Mouse (Mus musculus): ENCODE results near the gene Chpf2. TPM values are rescaled to one million over a fixed set of nuclear protein-coding genes. Genes with fewer than 3 reads are reported as not detected.

The Chpf2 gene
- polyA plus RNA-seq, 1 experiment from 2014 or later, result 23.0 TPM

GRCm38 (mm10) chr5:24575948-24576347 is 10.6 kb upstream of the Chpf2 start:
- H3K4me2 ChIP-seq, result peak overlapping the region; percentile 95
- 83% methylated on average over 1 of the region's 1 CpGs for WGBS
- no peak for ATAC-seq (replicated peaks)
- no peak overlapping the region for H3K27ac ChIP-seq
- peak overlapping the region; percentile 88; the same call in 1 of the 2 replicates for H3K4me3 ChIP-seq
- H3K9ac ChIP-seq, result 0 out of 2 replicates have a peak overlapping the region, but pooled peaks have one; percentile 60
- no peaks in the 10 kb centered on the region for H3K27me3 ChIP-seq (replicated peaks)
- peaks cover 27% of the 10 kb centered on the region for H3K36me3 ChIP-seq (replicated peaks)
- H3K9me3 ChIP-seq, result no peaks in the 10 kb centered on the region
- H3K4me1 ChIP-seq, result peaks cover 16% of the 10 kb centered on the region

DNA sequence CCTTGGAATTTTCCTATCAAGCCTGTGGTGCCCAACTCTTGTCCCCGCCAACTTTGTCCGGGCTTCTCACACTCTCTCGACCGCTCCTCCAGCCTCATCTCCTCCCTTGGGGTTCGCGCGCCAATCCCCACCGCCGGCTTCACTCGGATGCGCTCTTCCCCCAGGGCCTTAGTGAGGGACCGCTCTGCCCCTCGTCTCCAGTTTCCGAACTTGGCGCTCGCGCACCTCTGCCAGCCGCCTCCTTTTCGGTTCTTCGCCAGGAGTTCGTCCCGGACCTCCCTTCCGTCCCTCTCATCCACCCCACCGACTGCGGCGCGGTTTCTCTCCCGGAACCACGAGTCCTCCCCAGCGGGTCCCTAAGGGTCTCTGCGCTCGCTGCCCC is 9.7 kb upstream of the Chpf2 start:
- under 1% methylated on average over 32 of the region's 32 CpGs for WGBS
- Histone ChIP-seq H3K4me3 (peak overlapping the region; percentile 88), H3K27ac (peak overlapping the region; percentile 76), H3K4me1 (peaks cover 16% of the 10 kb centered on the region), H3K9ac (peak overlapping the region; percentile 60), H3K4me2 (peak overlapping the region; percentile 95), H3K27me3 (replicated peaks) (no peaks in the 10 kb centered on the region), H3K36me3 (replicated peaks) (peaks cover 19% of the 10 kb centered on the region), H3K9me3 (no peaks in the 10 kb centered on the region)
- ATAC-seq (replicated peaks), result peak; percentile 34; the same call in 1 of the 2 replicates

- Histone ChIP-seq H3K9ac (peak within 1 kb of the TSS; percentile 60), H3K4me3 (peak within 1 kb of the TSS; percentile 88), H3K27me3 (replicated peaks) (no peaks in the 10 kb centered on the region), H3K4me1 (peaks cover 16% of the 10 kb centered on the region), H3K27ac (peak within 1 kb of the TSS; percentile 76), H3K36me3 (replicated peaks) (peaks cover 13% of the 10 kb centered on the region; the same call in 1 of the 2 replicates), H3K4me2 (peak within 1 kb of the TSS; percentile 95), H3K9me3 (no peaks in the 10 kb centered on the region)
- WGBS, result under 1% methylated on average over 48 of the region's 48 CpGs
- peak; percentile 97 for ATAC-seq (replicated peaks)
Observed at GRCm38 (mm10) chr5:24577183-24577929, 9.2 kb upstream of the Chpf2 start, which contains the start of gene Abcf2. Abcf2 (minus strand) TSS chr5:24577467.

DNA sequence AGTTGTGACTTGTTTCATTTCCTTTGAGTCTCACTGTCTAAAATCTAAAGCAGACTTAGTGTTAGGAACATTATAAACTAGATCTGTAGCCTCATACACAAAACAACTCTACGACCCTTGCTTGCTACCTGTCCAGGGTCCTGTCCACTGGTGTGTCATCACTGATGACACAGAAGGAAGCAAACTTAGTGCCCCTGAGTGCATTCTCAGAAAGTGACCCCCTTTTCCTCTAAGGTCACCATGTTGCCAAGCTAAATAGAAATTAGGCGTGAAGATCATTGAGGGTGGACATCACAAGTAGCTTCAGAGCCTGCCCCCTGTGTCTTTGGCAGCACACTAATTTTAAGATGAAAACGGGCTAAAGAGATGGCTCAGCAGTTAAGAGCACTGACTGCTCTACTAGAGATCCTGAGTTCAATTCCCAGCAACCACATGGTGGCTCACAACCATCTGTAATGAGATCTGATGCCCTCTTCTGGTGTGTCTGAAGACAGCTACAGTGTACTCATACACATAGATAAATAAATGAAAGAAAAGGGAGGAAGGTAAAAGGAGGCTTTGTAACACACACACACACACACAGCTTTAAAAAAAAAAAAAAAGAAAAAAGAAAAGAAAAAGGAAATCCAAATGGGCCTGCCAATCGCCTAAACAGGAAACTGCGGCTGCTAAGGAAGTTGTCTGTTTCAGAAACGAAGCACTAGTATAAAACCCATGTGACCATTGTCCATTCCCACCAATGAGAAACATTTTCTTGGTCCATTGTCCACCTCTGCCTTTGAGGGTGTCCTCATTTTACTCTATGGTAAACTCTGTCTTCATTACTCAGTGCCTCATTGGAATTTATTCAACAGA is 8.2 kb upstream of the Chpf2 start:
- H3K27ac ChIP-seq, result peak overlapping the region; percentile 76; the same call in 1 of the 2 replicates
- no peak for ATAC-seq (replicated peaks)

DNA sequence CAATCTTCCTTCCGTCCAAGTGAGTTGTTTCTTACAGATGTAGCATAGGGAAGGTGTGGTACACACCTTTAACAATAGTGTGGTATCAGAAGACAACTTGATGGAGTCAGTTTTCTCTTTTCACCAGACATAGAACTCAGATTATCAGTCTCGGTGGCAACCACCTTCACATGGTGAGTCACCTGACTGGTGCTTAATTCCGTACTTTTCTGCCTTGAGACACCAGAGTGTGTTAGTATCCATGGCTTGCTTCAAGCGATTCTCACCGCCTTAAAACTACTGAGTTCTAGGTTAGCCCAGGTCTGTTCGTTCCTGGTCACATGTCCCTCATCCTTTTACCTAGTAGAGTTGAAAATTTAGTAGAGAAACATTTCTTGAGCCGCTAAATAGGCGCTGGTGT is 435 bp upstream of the Chpf2 start:
- ATAC-seq (replicated peaks), result peak; percentile 37; the same call in 1 of the 2 replicates
- H3K4me3 ChIP-seq, result peak overlapping the region; percentile 75
- H3K4me1 ChIP-seq, result peaks cover 27% of the 10 kb centered on the region
- peak overlapping the region; percentile 84 for H3K4me2 ChIP-seq
- H3K27ac ChIP-seq, result peak overlapping the region; percentile 77
- peak overlapping the region; percentile 76 for H3K9ac ChIP-seq
- H3K36me3 ChIP-seq (replicated peaks), result 0 out of 2 replicates have a peak, but pooled peaks cover 3% of the 10 kb centered on the region
- 9% methylated on average over 8 of the region's 8 CpGs for WGBS
- H3K27me3 ChIP-seq (replicated peaks), result no peaks in the 10 kb centered on the region
- H3K9me3 ChIP-seq, result no peaks in the 10 kb centered on the region

More for the DNA sequence above, 8.2 kb upstream of the Chpf2 start:
- WGBS, result 69% methylated on average over 6 of the region's 6 CpGs
- Histone ChIP-seq H3K4me2 (peak overlapping the region; percentile 95), H3K9me3 (no peaks in the 10 kb centered on the region), H3K27me3 (replicated peaks) (no peaks in the 10 kb centered on the region), H3K4me1 (peaks cover 16% of the 10 kb centered on the region), H3K4me3 (peak overlapping the region; percentile 88), H3K9ac (no peak overlapping the region; the same call in 1 of the 2 replicates), H3K36me3 (replicated peaks) (peaks cover 4% of the 10 kb centered on the region; the same call in 1 of the 2 replicates)

DNA sequence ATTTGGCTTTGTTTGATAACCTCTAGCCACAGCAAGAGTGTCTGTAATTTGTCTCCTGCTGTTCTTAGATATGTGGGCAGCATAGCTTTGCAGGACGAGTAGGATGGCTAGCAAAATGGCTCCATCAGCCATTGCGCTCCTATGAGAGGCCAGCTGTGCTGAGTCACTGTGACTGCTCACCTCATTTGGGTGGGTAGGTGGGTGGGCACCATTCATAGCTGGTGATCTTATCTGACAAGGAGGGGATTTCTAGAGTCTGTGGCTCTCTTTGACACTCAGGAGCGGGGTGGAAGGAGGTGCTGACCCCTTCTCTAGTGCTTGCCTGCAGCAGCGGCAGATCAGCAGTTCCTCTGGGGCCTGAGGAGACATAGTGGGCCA is 648 bp downstream of the Chpf2 start:
- Histone ChIP-seq H3K9me3 (no peaks in the 10 kb centered on the region), H3K9ac (peak overlapping the region; percentile 76), H3K4me2 (peak overlapping the region; percentile 84), H3K27ac (peak overlapping the region; percentile 77), H3K36me3 (replicated peaks) (peaks cover 5% of the 10 kb centered on the region), H3K4me3 (peak overlapping the region; percentile 75), H3K27me3 (replicated peaks) (no peaks in the 10 kb centered on the region), H3K4me1 (peaks cover 27% of the 10 kb centered on the region)
- peak; percentile 21 for ATAC-seq (replicated peaks)
- WGBS, result 21% methylated on average over 4 of the region's 4 CpGs

- no peak overlapping the region for H3K9ac ChIP-seq
- H3K4me1 ChIP-seq, result peaks cover 30% of the 10 kb centered on the region
- no peak overlapping the region for H3K4me3 ChIP-seq
- H3K9me3 ChIP-seq, result no peaks in the 10 kb centered on the region
- H3K36me3 ChIP-seq (replicated peaks), result peaks cover 28% of the 10 kb centered on the region
- WGBS, result 89% methylated on average over 20 of the region's 20 CpGs
- no peak for ATAC-seq (replicated peaks)
- H3K27ac ChIP-seq, result no peak overlapping the region
- H3K27me3 ChIP-seq (replicated peaks), result no peaks in the 10 kb centered on the region
- no peak overlapping the region for H3K4me2 ChIP-seq
Observed at GRCm38 (mm10) chr5:24589511-24590500, 3.3 kb downstream of the Chpf2 start.

GRCm38 (mm10) chr5:24591268-24591721 is 4.8 kb downstream of the Chpf2 start:
- peaks cover 33% of the 10 kb centered on the region for H3K36me3 ChIP-seq (replicated peaks)
- H3K9ac ChIP-seq, result no peak overlapping the region
- ATAC-seq (replicated peaks), result no peak
- H3K9me3 ChIP-seq, result no peaks in the 10 kb centered on the region
- no peak overlapping the region for H3K4me2 ChIP-seq
- H3K4me3 ChIP-seq, result no peak overlapping the region
- no peaks in the 10 kb centered on the region for H3K27me3 ChIP-seq (replicated peaks)
- H3K27ac ChIP-seq, result no peak overlapping the region
- peaks cover 41% of the 10 kb centered on the region for H3K4me1 ChIP-seq
- WGBS, result 33% methylated on average over 23 of the region's 23 CpGs

DNA sequence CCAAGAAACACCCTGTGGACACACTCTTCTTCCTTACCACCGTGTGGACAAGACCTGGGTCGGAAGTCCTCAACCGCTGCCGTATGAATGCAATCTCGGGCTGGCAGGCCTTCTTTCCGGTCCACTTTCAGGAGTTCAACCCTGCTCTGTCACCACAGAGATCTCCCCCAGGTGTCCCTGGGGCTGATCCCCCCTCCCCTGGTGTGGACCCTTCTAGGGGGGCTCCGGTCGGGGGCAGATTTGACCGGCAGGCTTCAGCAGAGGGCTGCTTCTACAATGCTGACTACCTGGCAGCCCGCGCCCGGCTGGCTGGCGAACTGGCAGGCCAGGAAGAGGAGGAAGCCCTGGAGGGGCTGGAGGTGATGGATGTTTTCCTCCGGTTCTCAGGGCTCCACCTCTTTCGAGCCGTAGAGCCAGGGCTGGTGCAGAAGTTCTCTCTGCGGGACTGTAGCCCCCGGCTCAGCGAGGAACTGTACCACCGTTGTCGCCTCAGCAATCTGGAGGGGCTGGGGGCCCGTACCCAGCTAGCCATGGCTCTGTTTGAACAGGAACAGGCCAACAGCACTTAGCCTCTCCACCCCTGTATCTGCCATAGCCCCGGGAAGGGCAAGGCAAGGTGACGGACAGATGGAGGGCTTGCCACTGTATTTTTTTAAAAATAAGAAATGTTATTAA is 5.4 kb downstream of the Chpf2 start:
- no peaks in the 10 kb centered on the region for H3K27me3 ChIP-seq (replicated peaks)
- H3K4me2 ChIP-seq, result no peak overlapping the region
- peaks cover 48% of the 10 kb centered on the region for H3K4me1 ChIP-seq
- no peak overlapping the region for H3K27ac ChIP-seq
- H3K9ac ChIP-seq, result no peak overlapping the region
- no peaks in the 10 kb centered on the region for H3K9me3 ChIP-seq
- H3K36me3 ChIP-seq (replicated peaks), result peaks cover 33% of the 10 kb centered on the region
- H3K4me3 ChIP-seq, result no peak overlapping the region
- WGBS, result 66% methylated on average over 24 of the region's 24 CpGs
- no peak for ATAC-seq (replicated peaks)

GRCm38 (mm10) chr5:24592471-24593160 is 6.1 kb downstream of the Chpf2 start:
- peaks cover 33% of the 10 kb centered on the region for H3K36me3 ChIP-seq (replicated peaks)

More at GRCm38 (mm10) chr5:24592471-24593160, 6.1 kb downstream of the Chpf2 start:
- Histone ChIP-seq H3K9ac (no peak overlapping the region), H3K9me3 (no peaks in the 10 kb centered on the region), H3K27ac (no peak overlapping the region), H3K4me1 (peaks cover 46% of the 10 kb centered on the region), H3K4me2 (no peak overlapping the region), H3K4me3 (no peak overlapping the region), H3K27me3 (replicated peaks) (no peaks in the 10 kb centered on the region)
- WGBS, result 69% methylated on average over 21 of the region's 21 CpGs
- ATAC-seq (replicated peaks), result no peak
